Mouse (Mus musculus) B cell, adult 2 months (primary cell): ENCODE data around the gene Cers6.
A peak's percentile ranks its signal among the peaks of the same experiment; 100 is the strongest.

Experiments
- DNase-seq, 2 experiments: peaks; one replicate each; pipeline ENCODE4 v3.0.0; 2022

The Cers6 gene

GRCm38 (mm10) chr2:69128921-69129395, 267.7 kb downstream of the Cers6 start:
- DNase-seq, result peak; percentile 15 to 17

- DNase-seq, result no peak
Measured at GRCm38 (mm10) chr2:69129425-69130210, 268.4 kb downstream of the Cers6 start.

DNA sequence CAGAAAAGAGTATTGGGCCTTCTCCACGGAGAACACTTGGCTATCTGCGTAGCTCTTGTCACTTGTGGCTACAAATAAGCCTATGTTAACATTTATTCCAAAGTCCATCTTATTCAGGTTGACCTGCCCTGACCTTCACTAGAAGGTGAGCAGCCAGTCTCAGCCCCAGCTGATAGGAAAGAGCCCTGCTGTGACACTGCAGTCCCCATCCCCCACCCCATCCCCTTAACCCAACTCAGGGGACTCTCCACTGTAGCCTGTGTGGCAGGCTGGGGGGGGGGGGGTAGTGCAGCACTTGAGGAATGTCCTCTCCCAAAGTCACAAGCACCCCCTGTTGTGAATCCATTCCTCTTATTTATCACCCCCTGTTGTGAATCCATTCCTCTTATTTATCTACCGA, 270.8 kb downstream of the Cers6 start:
- no peak for DNase-seq

DNA sequence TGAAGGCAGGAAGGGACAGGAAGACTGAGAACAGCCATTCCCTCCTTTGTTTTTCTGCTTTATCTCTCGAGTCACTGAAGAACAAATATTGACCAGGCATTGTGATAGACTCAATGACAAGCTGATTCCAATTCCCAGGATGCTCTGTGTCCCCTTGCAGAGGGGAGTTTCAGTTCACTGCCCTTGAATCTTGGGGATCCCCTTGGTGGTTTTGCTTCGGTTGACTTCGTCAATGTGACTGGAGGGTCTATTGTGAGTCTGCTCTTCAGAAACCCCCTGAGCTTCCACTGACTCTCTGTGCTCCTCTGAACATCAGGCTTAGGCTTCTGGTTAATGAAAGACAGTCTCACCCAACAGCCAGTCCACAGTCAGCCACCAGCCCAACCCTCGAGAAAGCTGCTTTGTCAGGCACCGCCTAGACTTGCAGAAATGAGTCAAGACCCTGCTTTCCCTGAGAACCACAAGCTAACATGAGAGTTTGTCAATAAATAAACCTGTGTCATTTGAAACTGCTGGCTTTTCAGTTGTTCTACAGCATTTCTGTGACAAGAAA, 271.3 kb downstream of the Cers6 start:
- DNase-seq, result no peak

DNA sequence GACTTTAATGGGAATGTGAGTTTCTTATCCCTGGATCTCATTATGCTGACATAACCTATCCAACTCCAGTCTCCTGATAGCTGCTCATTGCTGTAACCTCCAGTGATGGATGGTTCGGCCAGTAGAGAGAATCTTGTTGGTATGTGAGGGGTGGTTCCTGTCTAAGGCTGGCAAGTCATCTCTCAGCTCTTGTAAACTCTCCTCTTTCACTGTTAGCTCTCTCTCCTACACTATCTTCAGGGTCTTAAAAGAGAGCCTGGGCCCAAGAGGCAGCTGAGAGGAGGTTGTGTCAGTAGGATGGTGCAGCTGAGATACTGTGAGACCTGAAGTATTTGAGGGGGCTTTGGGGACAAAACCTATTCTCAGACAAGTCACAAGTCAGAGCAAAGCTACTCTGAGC, 272.9 kb downstream of the Cers6 start:
- no peak for DNase-seq

DNA sequence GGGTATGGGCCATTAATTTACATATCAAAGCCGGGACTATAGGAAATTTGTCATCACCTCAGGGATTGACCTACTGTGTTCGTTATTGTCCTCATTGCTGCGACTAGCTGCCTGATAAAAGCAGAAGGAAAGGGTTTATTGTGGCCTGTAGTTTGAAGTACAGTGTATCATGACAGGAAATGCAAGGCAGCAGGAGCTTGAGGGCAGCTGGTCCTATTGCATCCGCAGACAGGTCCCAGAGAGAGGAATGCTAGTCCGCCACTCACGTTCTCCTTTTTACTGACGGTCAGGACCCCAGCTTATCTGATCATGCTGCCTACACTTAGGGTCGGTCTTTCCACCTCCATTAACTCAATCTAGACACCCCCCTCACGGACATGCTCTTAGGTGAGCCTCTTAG, 273.7 kb downstream of the Cers6 start:
- DNase-seq, result no peak

DNA sequence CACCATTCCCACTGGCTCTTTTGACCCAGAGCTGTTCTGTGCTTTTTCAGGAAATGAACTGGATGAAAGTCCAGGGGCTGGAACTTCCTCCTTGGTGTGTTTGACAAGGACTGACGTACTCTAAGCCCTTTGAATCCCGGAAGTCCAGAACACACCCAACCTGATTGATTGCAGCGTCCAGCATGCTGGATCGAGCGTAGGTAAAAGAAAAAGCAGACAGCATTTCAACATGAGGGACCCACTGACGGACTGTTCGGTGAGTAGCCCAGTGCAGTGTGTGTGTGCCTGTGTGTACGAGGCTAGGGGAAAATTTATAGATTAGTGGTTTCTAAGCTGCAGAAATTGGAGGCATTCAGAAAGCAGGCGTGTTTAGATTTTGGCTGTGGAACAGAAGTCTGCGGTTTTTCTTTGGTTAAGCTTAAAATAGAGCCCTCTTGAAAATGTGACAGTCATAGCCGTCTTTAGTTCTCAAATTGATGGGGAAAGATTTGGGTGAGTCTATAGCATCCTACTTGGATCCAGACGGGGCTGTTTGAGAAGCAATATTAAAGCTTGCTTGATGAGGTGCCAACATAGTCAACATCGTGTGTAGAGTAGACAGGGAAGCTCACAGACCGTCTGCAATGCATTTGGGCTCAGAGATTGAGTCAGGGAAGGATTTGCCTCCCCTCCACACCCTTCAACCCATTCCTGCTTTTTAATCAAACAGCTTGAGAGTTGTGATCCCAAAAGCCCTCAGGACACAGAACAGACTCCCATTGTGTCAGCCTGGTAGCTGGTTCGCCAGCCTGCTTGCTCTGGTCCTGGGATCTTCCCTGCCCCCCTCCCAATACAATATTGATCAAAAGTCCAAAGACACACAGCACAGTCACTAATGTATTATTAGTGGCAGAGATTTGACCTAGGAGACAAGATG, 274.7 kb downstream of the Cers6 start, which contains the start of gene Nostrin:
TSS of gene Nostrin (plus strand) at position 140 of the 916 bp plus-strand sequence.
- DNase-seq, result no peak

- no peak for DNase-seq
Measured at GRCm38 (mm10) chr2:69137406-69138084, 276.3 kb downstream of the Cers6 start.

GRCm38 (mm10) chr2:69138759-69139158, 277.5 kb downstream of the Cers6 start:
- no peak for DNase-seq

DNA sequence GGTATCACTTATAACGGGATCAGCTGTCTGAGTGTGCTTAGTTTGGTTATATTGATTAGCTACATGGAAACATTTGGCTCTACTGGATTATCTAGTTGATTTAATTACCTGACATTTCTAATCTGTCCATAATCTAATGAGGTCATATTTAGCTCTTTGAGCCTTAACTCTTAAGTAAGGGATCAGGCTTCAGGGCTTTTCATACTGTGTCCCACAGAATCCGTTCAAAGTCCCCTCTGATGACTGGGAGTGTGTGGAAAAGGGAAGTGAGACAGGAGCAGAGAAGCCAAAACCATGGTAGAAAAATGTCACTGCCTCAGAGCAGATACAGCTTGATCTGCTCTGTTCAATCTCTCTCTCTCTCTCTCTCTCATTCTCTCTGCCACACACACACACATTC, 279.0 kb downstream of the Cers6 start:
- DNase-seq, result no peak

GRCm38 (mm10) chr2:69140816-69141215, 279.6 kb downstream of the Cers6 start:
- no peak for DNase-seq

GRCm38 (mm10) chr2:69148691-69149090, 287.4 kb downstream of the Cers6 start:
- no peak for DNase-seq

- DNase-seq, result no peak
Measured at GRCm38 (mm10) chr2:69149154-69149553, 287.9 kb downstream of the Cers6 start.

- DNase-seq, result no peak
Measured at GRCm38 (mm10) chr2:69150841-69151240, 289.6 kb downstream of the Cers6 start.

DNA sequence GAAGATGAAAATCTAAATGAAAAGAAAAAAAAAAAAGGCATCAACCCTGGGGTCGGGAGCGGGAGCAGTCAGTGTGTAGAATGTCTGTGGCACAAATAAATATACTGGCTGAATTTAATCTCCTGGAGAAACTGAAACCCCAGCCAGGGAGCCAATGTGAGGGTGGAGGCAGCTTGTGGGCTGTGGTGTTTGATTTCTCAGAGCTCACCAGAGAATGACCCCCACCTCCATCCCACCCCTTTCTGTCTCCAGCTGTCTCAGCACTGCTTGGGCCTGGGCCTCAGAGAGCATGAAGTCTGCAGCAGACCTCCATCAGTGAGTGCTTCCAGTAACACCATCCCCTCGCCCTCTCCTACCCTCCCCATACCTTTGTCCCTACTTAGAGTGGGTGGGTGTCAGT, 294.6 kb downstream of the Cers6 start:
- no peak for DNase-seq

DNA sequence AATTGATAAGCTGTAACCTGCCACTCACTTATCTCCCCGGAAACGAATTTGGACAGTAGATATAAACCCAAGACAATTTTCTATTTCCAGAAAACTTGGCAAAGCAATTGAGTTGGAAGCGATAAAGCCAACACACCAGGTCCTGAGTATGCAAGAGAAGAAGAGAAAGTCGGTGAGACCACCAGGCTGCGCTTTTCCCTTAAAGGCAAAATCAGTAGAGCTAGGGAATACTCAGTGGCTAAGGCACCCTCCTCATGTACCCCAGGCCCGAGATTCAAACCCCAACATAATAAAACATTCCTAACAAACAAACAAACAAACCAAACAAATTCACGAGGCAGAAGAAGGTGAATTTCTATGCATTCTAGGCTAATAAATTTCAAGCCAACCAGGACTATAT, 295.0 kb downstream of the Cers6 start:
- DNase-seq, result no peak

DNA sequence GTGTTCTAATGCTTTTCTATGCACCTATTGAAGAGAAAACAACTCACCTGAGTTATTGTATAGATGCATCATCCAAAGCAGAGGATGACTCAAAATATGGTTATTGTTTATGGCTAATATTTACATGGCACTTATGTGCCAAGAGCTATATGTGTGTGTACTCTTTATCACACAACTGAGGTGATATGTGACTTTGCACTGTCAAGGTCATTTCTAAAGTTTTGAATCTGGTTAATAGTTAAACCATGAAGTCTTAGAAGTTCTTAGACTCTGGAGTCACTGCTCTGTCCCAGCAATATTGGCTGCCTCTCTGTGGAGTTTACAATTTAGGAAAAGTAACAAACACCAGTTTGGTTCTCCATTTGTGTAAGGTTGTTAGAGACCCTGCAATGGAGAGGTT, 297.7 kb downstream of the Cers6 start:
- DNase-seq, result no peak
